Mouse (Mus musculus): ENCODE results near the gene Hoxc5. TPM values are rescaled to one million over a fixed set of nuclear protein-coding genes. Genes with fewer than 3 reads are reported as not detected.

Gene Hoxc5
- total RNA-seq, 1 experiment from 2014 or later = not detected

DNA sequence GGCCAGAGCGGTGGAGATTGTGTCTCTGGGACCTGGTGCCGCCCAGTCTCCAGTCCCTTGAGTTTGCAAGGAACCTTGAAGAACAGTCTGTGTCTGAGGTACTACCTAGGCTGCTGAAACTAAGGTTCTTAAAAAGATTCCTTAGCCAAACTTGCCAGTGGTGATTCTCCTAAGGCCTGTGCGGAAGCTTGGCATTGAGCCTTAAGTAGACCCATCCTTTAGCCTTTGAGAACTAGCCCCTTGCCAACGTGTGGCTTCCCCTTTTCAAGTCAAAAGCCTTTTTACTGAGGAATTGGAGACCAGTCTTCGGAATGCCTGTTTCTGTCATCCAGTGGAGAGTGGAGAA is 23.8 kb upstream of the Hoxc5 start:
- ATAC-seq (replicated peaks; ENCODE audit: low read depth, poor library complexity, severe bottlenecking) = no peak

DNA sequence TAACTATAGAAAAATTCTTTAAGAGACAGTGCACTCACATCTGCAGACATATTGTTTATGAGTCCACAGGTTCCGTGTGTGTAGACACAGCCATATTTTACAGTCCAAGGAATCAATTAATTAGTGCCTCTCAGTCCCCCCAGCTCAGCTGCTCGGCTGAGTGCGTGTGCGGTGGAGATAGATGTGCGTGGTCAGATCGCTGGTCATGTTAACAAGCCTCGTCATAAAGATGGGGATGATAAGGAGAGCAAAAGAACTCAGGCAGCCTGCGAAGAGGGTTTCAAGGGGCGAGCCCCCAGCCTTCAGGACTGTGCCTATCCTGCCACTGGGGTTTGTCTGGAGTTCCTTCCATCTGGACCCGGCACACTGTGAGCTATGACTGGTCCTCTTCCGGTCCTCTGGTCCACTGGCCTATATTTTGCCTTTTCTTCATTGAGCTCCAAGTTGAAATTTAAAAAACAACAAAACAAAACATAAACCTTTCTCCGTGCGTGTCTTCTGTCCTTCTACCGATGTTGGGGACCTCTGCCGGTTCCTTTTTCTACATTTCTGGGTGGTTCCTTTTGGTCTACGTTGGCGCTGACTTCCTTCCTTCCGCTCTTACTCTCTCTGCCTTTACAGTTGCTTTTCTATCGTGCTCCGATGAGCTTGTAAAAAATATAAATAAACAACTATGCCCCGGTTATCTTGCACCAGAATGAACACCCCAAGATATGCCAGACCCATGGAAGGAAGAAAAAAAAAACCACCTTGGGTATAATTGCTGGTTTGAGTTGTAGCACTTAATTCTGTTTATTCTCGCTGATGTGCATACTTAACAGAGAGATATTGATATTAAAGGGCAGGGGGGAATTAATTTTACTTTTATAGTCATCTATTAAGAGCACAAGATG is 21.8 kb upstream of the Hoxc5 start:
- no peak for ATAC-seq (replicated peaks; ENCODE audit: low read depth, poor library complexity, severe bottlenecking)

DNA sequence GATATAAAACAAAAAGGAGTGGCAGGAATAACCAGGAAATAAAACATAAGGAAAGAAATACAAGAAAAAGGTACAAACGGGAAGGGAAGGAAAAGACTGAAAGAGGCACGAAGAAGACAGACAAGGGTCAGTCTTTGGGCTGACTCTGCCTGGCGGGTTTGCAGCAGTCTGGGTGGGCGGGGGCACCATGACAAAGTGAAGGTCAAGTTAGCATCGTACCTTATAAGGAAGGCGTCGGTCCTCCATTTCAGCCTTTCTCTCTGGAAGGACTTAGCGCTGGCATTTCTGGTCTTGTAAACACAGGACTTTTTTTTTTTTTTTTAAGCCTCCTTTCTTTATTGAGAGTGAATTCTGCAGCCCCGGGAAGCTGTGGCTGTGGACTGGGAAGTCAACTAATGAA is 20.0 kb upstream of the Hoxc5 start:
- no peak for ATAC-seq (replicated peaks; ENCODE audit: low read depth, poor library complexity, severe bottlenecking)

DNA sequence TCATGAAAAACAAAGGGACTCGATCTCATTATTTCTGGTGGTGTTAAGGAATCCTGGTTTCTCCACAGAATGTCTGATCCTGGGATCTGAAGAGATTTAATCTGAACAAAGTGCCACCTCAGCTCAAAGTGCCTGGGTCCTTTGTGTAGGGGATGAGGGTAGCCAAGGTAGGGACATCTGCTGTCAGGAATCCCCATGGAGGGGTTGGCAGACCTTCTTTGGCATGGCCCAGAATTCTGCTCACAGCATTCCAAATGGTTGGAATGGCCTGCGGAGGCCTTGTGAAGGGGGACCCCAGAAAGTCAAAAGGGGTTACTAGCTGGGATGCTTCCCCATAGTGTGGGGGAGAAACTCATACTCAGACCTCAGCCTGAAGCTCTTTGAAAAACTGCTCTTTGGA is 18.4 kb upstream of the Hoxc5 start:
- ATAC-seq (replicated peaks; ENCODE audit: low read depth, poor library complexity, severe bottlenecking) = no peak

DNA sequence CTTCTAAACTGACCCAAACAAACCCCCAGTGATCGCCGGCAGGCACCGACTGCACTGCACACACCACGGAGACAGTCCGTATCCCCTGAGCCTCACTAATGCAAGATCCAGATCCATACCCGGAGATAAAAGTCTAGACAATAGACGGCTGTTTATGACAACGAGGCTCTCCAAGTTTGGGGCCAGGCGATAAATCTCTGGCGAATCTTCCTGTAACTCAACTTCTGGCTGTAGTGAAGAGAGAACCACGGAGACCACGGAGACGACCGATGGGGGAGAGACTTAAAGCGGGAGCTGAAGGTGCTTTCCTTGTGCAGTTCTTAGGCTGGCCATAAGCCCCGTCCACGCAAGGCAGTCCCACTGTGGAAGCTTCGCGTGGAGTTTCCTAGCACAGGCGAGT is 17.5 kb upstream of the Hoxc5 start:
- ATAC-seq (replicated peaks; ENCODE audit: low read depth, poor library complexity, severe bottlenecking) = no peak

DNA sequence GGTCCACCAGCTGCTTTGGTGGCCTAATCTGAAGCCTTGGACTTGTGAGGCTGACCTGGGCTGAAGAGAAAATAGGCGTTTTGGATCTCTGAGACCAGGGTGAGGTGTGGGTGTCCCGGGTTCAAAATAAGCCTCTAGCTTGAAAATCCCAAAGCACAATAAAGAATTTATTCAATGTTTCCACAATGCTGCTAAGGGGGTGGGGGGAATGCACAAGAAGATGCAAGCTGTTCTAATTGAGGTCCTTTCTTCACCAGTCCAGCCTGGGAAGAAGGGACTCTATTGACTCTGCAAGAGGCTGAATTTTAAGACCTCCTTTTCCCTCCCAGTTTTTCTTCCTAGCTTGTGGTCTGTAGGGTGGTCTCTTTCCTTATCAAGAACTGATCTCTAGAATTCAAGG is 16.4 kb upstream of the Hoxc5 start:
- no peak for ATAC-seq (replicated peaks; ENCODE audit: low read depth, poor library complexity, severe bottlenecking)

DNA sequence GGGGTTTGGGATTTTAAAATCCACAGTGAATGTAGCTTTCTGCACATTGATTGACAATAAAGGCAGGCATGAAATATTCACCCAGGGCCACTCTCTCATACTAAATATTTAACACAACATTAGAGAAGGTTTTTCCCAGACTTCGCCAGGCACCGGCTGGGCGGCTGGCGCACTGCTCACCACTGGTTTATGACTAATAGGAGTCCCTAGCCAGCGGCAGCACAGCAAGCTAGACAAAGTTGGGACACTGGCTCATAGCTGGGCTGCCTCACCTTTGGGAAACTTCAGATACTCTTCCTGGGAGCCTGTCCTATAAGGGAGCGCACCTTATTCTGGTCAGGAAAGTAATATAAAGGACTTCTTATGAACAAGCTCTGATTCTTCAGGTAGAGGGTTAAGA is 13.7 kb upstream of the Hoxc5 start:
- ATAC-seq (replicated peaks; ENCODE audit: low read depth, poor library complexity, severe bottlenecking) = no peak

DNA sequence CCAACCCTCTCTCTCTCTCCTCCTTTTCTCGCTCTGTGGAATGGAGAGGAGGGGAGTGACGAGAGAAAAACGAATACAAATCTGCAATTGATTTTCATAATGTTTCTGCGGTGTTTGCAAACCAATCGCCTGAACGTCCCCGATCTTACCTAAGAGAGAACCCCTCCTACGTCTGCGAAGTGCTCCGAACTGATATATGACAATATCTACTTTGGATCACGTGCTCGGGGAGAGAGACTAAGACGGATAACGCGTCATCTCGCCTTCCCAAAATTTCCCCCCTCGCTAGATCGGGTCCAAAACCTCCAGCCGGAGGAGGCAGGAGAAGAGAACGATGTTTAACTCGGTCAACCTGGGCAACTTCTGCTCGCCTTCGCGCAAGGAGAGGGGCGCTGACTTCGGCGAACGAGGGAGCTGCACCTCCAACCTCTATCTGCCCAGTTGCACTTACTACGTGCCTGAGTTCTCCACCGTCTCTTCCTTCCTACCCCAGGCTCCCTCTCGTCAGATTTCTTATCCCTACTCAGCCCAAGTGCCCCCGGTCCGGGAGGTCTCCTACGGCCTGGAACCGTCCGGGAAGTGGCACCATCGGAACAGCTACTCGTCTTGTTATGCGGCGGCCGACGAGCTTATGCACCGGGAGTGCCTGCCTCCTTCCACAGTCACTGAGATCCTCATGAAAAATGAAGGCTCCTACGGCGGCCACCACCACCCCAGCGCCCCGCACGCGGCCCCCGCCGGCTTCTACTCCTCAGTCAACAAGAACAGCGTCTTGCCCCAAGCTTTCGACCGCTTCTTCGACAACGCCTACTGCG is 12.8 kb upstream of the Hoxc5 start, which contains the start of gene Hoxc11:
Gene Hoxc11 (plus strand): TSS at position 236 of the 815 bp plus-strand sequence.
- peak; percentile 22; the same call in 1 of the 2 replicates for ATAC-seq (replicated peaks; ENCODE audit: low read depth, poor library complexity, severe bottlenecking)

DNA sequence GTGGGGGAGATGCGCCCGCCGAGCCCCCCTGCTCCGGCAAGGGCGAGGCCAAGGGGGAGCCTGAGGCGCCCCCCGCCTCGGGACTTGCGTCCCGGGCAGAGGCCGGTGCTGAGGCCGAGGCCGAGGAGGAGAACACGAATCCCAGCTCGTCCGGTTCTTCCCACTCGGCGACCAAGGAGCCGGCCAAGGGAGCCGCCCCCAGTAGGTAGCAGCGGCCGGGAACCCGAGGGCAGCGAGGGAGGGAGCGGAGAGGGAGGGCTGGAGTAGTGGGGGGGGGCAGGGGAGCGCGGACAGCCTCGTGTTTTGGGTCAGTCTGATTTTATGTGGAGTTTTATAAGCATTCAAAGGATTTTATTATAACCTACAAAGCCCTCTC is 12.2 kb upstream of the Hoxc5 start:
- ATAC-seq (replicated peaks; ENCODE audit: low read depth, poor library complexity, severe bottlenecking) = no peak

DNA sequence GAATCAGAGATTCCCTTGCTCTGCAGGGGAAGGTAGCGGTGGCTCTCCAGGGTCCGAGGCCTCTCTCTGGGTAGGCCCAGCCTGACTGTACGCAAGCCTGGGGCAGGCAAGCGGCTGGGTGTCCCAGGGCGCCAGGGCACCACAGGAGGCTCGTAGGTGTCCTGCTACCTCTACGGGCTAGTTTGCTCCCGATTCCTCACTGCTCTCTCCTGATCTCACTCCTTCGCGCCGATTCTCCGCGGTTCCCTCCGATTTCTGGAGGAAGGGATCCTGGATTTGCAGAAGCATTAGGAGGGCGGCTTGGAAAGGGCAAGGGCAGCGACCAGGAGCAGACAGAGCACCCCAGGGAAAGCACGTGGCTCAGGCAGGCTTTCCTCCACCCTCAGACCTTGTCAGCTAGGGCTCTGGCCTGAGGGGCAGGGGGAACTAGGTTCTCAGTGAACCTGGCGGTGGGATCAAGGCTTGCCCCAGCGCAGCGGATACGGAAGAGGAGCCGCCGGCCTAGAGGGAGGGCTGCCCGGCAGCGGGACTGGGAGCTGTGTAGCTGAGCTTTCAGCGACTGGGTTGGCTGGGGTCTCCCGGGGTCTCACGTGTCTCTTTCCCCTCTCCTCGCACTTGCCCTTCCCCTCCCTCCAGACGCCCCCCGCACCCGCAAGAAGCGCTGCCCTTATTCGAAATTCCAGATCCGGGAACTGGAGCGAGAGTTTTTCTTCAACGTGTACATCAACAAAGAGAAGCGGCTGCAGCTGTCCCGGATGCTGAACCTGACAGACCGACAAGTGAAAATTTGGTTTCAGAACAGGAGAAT is 11.2 kb upstream of the Hoxc5 start:
- no peak for ATAC-seq (replicated peaks; ENCODE audit: low read depth, poor library complexity, severe bottlenecking)

DNA sequence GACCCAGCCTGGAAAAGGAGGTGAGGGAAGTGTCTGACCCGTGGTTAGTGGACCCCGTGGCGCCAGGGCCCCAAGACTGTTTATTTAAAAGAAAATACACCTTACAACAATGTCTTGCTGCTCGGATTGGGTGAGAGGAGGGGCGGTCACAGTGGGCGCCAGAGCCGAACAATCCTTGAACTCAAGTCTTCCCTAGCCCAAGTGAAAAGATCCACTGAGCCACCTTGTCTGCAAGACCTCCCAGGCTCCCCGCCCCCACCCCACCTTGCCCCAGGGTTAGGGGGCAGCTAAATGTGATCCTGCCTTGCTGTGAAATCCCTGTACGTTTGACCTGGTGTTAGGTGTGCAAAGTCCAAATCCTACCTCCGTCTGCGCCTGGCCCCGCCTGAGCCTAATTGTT is 10.3 kb upstream of the Hoxc5 start:
- ATAC-seq (replicated peaks; ENCODE audit: low read depth, poor library complexity, severe bottlenecking) = no peak

DNA sequence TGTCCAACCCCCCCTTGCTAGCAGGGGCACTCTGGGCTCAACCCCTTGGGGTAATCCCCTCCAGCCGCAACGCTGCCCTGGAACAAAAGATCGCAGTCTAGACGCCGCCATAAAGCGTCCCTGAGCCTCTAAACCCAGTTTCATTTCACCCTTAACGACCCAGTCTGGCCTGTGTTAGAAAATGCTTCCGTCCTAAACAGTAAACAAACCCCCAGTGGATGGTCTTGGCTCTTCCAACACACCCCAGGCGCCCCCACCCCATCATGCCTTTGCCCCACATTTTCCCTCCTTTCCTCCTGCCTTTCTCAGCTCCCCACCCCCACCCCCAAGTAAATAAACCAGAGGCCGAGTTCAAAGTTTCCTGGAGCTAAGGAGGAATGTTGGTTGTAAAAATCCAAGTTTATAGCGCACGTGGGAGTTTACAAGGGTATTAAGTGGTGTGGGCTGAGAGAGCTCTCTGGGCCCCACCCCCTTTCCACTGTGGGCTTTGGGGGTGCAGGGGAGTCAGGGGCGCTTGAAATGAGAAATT is 7.5 kb upstream of the Hoxc5 start:
- no peak for ATAC-seq (replicated peaks; ENCODE audit: low read depth, poor library complexity, severe bottlenecking)

DNA sequence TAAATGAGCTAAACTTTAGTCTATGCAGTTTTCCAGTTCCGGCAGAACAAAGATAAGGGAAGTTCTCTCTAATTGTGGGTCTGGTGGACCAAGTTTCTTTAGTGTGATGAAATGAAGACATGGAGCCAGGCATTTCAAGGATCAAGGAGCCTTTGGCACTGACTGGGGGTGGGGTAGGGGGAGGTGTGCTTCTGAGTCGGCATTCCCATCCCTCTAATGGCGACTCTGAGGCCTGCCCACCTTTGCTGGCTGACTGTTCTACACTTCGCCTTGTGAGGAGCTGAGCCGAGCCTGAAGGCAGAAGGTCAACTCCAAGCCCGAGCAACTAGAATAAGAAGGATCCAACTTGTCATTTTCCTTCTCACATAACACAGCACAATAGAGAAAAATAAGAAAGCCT is 5.5 kb upstream of the Hoxc5 start:
- ATAC-seq (replicated peaks; ENCODE audit: low read depth, poor library complexity, severe bottlenecking) = no peak

DNA sequence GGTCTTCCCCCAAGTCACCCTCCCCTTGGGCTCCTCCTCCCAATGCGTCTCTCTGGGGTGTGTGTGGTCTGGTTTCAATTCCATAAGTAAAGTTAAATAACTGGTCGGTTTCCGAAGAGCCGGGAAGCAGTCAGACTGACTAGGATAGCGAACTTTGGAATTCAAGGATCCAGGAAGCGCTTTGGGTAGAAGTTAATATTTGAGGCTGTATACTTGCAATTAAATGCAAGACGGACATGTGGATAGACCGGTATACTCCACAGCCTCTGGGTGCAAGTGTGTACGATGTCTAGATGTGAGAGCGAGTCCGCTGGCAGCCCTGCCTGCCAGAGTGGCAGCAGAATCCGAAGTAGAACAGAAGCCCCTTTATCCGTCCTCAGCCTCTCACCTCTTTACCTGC is 4.8 kb upstream of the Hoxc5 start:
- ATAC-seq (replicated peaks; ENCODE audit: low read depth, poor library complexity, severe bottlenecking) = no peak

DNA sequence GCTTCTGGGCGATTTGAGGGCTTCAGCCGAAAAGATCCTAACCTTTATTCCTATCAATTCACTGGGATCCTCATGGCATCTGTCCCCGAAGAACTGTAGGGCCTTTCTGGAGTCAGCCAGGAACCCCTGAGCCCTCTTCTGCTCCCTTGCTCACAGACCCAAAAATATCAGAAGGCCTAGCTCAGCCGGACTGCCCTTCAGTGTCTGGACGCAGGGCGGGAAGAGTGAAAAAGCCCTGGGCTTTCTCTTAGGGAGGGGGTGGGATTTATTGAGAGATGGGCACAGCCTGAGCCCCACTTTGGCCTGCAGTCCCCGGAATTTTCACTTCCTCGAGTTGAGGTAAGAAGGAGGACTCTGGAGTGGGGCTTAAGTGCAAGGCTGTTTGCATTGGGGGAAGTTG is 4.0 kb upstream of the Hoxc5 start:
- ATAC-seq (replicated peaks; ENCODE audit: low read depth, poor library complexity, severe bottlenecking) = no peak

DNA sequence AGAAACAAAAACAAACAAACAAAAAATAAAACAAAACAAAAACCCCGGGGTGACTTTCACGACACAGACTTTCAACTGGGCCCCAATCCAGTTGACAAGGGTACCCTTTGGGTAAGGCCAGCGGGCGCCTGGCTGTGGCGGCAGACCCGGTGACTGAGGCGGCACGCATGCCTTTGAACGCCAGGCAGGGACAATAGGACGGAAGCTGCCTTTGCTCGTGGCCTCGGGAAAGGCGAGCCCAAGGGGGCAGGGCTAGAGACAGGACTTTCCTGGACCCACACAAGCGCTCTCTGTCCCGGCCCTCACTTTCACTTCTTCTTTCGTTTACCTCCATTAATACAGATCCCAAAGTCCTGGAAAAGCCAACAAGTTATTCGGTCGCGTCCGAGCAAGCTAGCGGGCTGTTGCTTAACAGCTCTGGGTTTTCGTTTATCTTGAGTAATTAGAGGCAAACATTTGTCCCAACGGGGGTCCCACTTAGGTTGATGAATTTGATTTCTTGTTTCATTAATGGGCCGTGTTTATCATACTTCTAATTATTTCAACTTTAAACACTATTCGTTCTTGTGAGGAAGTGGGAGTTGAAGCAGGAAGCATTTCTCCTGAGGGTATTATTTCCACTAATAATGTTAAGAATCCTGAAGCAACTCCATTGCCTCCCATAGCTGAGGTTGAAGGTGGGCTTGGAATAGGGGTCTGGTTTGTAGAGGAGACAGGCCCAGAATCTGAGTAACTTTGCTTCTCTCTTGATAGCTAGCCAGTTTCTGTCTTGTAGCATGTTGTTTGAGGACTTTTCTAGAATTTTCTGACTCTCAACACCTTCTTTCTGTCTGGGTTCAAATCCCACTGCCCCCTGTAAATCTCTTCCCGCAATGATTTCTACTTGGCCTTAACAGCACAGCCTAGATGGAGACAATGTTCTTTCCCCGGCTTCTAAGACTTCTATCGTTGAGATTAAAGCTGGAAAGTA is 3.3 kb upstream of the Hoxc5 start:
- ATAC-seq (replicated peaks; ENCODE audit: low read depth, poor library complexity, severe bottlenecking) = 0 out of 2 replicates have a peak, but pooled peaks have one; percentile 34

DNA sequence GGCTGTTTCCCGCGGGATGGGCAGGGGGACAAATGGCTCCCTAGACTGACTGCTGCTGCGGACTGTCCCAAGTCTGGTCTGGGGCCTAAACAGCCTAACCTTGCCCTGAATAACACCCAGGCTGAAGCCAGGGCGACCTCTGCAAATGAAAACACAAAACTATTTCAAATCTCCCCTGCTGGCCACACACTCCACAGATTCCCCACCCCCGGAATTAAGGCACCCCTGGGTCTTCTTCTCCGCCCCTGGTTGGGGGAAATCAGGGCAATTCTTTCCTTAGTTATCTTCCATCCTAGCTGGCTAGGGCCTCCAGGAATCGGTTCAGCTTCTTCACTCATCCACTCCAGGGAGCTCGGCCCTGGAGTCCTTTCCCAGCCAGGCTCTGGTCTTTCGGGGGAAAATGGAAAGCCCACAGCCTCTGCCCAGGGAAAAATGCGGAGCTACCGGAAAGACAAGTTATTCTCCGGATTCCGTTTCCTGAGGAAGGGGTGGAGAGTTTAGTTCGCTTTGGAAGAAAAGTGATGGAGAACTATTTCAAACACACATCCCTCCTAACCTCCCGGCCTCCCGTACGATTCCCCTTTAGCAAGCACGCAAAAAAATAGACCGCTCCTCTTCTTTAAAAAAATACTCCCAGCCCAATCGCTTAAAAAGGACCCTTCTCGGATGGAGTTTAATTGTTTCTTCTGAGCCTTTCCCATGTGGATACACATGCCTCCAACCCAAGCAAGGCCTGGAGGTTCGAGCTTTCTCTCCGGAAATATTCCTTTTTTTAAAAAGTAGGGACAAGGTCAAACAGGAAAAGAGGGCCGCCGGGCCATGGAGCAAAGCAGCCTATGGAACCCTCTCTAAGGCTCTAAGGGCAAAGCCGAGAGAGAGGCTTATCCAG is 2.0 kb upstream of the Hoxc5 start:
- no peak for ATAC-seq (replicated peaks; ENCODE audit: low read depth, poor library complexity, severe bottlenecking)
